Mouse (Mus musculus) kidney, adult 9 months (tissue): Measurements from ENCODE around the gene Gm43951.

Source experiments
- DNase-seq: peaks from one replicate; pipeline ENCODE4 v3.0.0; 2022

Gm43951 gene

DNA sequence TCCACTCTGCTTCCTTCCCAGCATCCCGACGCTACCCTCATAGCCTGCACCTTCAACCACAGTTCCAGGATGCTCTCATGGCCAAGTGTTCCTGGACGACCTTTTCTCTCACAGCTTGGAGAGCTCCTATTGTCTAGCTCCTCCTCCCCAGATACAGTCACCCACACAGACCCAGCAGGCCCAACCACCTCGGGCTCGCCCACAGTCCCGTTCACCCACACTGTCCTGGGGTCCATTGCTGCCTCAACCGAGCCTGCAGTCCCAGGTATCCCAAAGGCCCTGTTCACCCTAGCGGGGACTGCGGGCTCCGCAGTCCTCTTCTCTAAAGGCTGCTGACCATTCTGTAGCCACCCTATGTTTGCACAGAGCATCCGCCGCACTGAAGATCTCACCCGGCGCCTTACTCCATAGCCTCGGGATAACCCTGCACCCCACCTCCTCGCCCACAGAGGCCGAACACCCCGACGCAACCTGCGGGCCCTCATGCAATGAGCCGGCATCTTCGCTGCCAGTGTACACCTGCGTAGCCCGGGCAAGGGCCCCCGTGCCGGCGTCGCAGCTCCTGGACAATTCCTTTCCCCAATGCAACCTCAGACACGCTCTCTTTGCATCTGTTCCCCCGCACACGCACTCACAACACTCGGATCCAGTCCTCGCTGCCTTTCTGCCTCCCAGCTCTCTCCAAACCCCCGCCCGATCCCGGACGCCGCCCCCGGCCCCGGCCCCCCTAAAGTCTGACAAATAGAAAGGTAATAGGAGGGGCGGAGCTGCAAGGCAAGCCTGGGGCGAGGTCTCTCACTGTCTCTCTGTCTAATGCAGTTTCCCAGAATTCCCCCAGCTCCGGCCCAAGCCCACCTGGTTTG, at the start of gene Gm43951:
Gene Gm43951 (minus strand): TSS at position 500 of the 863 bp plus-strand sequence.
- no peak for DNase-seq

DNA sequence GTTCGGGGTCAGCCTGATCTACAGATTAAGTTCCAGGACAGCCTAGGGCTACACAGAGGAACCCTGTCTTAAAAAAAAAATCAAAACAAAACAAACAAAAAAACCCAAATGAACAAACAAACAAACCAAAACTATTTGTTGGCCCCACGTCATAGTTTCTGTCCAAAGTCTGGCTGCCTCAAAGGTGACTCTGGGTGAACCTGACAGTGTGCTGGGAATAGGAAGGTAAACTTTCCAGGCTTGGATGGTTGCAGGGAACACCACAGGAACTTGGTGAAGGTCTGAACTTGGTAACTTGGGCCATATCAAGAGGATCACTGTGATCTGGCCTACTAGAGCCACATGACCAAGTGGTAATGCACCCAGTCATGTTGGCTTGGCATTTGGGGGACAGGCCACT, 49.8 kb upstream of the Gm43951 start:
- no peak for DNase-seq

DNA sequence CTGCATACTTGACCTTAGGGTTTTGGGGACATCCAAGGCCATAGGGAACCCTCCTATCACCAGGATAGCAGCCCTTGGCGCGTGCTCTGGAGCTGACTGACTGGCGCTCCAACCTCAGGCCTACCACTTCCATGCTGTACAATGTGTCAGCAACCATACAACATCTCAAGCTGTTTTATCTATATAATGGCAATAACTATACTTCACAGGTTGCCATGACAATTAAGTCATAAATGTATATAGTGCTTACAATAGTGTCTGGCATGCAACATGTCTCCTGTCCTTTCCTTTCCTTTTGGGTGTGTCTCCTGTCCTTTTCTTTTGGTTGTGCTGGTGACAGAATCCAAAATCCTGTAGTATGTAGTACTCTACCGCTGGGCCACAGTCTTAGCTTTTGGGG, 49.0 kb upstream of the Gm43951 start:
- DNase-seq: no peak

DNA sequence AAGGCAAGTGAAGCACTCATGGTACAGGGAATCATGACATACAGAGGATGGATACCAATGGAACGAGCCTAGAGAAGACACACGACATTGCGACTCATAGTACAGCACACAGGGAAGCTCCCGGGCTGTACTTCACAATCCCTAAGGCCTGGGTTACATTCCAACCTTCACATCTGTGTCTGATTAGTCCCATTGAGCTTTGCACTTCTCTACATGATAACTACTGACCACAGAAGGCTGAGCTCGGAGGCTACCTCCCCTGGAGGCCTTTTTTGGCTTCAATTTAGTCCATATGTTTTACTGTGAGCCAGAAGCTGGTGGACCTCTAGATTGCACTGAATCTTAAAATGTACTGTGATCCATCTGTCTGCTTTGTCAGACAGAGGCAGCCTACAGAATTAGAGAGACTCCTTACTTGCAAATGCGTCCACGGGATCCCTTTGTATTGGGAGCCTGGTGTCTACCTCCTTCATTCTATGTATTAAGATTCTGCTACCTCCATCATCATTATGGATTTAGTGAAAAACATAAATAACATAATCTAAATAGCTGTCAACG, 38.6 kb upstream of the Gm43951 start:
- no peak for DNase-seq

DNA sequence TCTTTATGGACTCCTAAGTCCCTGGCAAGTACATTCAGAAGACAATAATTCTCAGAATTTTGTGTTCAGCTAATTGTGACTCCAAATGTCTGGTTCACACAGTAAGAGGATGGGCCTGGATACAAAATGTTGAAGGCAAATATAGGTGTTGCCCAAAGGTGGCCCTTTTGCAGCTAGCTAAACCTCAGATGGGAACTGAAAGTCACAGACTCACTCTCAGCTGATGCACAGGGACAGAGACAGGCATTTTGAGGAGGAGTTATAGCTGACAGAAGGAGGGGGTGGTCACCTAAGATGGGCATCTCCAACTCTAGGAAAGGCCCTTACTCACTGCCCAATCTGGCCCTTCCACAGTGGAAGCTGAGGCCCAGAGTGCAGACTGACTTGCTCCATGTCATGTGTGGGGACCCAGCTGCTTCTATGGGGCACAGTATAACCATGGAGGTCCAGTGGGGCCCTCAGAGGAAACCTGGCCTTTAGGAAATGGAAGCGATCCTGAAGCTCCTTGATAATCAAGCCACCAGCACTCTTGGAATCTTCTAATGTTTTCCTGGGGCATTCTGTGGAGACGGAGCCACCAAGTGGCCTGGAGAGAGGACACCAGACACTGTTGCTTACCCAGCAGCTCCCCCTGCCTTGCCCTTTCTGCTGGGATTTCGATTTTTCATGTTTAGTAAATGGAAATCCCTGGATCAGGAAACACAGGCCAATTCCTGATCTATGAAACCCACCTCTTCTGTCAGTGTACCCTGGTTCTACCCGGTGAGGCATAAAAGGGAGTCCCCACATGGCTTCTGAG, 33.6 kb upstream of the Gm43951 start:
- no peak for DNase-seq

DNA sequence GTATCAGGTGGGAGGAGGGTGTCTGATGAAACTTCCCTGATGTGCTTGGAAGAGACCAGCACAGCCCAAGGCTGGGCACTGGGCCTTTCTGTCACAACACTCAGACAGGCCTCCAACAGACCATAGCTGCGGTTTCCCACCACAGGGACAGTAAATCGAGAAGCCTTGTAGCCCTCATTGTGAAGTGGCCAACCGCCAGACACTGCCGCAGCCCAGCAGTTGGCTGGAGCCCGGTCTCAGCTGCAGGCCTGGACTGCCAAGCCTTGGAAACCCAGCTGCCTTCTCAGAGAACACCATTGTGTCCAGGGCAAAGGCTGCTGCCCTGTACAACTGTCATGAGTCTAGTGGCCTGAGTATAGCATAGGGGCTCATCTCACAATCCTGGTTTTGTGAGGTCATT, 27.4 kb upstream of the Gm43951 start:
- no peak for DNase-seq

DNA sequence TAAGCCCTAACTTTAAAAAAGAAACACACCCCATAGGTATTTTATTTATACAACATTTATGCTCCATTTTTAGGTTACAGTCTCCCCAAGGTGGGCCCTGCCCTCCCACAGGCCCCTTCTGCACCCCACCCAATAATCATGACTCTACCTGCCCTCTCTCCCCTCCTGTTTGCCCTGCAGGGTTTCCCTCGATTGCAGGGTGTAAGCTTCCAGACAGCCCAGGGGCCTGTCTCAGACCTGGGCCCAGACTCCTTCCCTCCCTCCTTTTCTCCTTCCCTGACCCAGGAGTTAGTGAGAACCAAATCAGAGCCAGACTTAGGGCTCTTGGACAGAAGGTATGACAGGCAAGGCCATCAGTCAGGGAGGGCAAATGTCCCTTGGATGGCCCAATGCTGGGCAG, 26.4 kb upstream of the Gm43951 start:
- DNase-seq: no peak

DNA sequence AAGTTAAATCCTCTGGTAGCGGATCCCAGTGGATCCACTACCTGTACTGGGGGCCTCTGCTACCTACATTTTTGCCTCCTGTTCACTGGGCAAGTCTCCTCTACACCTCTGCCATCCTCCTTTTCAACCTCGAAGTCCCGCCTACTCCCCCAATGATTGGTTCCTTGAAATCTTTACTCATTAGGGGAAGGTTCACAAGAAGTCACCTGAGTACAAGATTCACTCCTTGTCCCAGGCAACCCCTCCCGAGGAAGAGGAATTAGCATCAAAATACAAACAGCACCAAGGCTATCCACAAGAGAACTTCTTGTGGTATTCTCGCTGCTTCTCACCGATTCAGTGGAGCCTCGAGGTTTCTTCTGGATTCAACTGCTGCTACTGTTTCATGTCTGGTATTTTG, 25.4 kb upstream of the Gm43951 start:
- DNase-seq: no peak

DNA sequence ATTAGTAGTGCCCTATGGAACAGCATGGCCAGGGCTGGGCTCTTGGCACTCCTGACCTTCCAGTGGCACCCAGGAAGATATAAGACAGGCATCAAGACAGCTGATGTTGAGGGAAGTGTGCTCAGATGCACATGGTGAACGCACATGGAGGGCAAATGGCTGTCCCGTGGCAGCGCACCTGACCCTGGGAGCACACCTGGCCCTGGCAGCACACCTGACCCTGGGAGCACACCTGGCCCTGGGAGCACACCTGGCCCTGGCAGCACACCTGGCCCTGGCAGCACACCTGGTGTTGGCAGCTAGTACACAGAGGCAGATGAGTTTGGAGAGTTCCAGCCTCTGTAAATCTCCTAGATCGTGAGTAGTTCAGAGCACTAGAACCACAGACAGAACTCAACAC, 21.9 kb upstream of the Gm43951 start:
- no peak for DNase-seq

DNA sequence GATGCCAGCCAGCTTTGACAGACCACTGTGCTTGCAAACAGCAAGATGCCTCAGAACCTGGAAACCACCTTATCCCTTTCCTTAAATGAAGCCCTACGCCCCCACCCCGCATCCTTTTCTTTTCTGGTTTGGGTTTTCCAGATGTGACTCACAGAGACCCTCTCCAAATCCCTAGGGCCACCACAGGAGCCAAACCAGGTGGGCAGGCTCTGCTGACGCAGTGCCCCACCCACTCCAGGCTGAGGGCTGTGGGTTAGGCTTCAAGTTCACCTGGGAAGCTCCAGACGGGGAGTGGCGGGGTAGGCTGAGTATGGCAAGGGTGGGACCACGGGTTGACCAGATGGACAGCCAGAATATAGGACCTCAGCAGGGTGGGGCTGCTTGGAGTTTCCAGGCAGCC, 20.3 kb upstream of the Gm43951 start:
- no peak for DNase-seq

DNA sequence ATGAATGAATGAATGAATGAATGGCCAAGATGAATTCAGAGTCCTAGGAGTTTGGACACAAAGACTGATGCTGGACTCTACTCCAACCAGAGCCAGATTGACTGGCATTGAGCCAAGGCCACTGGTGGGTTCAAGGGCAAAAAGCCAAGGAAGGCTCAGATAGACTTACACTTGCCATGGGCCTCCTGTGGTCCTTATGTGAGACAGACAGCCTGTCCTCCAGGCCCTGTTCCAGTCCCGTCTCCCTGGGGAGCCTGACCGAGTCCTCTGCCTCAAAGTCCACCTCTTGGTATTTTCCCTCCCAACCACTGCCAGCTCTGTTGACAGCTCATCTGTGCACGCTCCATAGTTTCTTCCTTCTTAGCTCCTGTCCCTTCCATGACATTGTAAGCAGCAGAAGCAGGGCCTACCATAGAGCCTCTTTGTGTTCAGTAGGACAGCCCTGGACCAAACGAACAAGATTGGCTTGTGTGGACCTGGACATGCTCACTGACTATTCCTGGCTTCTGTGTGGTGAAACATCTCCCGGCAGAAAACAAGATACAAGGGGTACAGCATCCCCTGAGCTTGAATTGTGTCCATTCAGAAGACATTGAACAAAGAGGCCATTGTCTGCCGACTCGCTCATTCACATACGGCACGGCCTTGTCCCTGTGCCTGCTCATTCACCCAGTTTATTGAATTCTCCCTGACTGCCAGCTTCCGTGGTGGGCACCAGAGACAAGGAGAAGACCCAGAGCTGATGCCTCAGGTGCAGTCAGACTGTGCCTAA, 19.6 kb upstream of the Gm43951 start:
- no peak for DNase-seq

DNA sequence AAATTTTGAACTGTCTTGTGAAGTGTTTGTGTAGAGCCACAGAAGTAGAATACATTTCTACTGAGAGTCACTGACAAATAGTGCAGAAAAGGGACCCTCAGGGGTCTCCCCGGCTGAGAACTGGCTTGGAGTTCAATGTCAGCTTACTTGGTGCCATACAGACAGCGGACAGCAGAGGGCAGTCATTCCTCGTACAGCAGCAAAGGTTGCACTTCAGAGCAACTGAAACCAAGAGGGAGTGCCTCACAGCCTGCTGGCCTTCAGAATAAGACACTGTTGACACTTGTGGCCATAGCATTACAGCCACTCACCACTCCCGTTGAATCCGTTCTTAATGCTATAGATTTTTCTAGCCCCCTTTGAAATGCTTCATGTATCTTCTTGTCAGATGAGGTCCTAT, 18.2 kb upstream of the Gm43951 start:
- DNase-seq: peak; percentile 78

DNA sequence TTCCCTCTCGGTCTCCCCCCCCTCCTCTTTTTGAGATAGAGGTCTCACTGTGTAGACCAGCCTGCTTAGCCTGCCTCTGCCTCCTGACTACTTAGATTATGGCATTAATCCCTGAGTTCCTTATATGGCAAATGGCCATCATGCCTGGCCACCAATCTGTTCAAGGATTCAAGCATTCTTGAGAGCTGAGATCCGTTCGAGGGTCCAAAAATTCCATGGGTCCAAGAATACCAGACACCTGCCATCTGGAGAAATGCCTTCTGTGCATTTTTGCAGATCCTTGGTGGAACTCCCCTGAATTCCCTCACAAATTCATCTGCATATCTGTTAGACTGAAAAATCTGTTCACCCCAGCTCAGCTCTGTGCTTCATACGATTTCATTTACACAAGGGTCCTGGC, 16.8 kb upstream of the Gm43951 start:
- DNase-seq: no peak

DNA sequence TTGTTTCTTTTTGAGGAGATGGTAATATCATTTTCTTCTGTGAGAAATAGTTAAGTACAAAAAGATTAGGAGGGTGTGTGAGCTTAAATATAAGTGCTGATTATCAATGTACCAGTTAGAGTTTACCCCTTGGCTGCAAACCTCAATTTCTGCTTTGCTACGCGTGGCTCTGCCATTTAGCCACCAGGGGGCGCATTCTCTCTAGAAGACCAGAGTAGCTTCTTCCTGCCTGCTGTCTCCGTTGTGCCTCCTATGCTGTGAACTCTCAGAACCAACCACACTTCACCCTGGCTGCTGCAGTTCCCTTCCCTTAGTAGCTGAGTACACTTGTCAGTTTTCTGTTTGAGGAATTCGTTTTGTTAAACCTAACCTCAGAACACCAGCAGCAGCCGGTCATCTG, 14.6 kb upstream of the Gm43951 start:
- DNase-seq: peak; percentile 65

DNA sequence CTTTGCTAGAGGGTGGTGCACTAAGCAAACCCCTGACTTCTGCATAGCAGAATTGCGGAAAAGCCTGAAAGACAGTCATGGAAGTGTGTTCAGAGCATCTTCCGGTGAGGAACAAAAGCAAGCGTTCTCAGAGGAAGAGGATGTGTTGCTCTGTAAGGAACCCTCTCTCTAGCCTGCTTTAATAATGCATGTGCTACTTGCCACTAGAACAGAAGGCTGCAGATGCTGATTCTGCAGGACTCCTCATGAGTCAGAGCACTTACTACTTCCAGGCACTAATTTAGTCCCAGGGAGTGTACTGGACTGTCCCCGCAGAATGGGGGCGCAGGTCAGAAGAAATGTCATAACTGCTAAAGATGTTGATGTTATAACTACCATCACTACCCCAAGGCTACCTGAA, 10.5 kb upstream of the Gm43951 start:
- DNase-seq: no peak

DNA sequence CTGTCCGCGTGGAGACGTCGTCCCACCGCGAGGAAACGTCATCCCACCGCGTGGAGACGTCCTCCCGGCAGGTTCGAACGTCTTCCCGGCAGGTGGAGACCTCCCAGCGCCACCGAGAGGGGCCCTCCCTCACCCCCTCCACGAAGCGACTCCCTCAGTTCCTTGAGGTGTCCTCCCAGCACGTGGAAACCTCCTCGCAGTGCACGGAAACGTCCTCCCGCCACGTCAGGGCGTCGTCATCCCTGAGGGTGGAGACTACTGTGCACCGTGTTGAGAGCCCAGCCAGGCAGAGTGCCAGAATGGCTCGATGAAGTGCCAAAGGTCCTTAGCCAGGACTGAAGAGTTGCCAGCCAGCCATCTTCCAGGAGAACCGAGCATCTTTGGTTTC, 8.8 kb upstream of the Gm43951 start, which contains the start of gene Med31:
Gene Med31 (minus strand): TSS at position 183 of the 388 bp plus-strand sequence.
- peak; percentile 92 for DNase-seq

DNA sequence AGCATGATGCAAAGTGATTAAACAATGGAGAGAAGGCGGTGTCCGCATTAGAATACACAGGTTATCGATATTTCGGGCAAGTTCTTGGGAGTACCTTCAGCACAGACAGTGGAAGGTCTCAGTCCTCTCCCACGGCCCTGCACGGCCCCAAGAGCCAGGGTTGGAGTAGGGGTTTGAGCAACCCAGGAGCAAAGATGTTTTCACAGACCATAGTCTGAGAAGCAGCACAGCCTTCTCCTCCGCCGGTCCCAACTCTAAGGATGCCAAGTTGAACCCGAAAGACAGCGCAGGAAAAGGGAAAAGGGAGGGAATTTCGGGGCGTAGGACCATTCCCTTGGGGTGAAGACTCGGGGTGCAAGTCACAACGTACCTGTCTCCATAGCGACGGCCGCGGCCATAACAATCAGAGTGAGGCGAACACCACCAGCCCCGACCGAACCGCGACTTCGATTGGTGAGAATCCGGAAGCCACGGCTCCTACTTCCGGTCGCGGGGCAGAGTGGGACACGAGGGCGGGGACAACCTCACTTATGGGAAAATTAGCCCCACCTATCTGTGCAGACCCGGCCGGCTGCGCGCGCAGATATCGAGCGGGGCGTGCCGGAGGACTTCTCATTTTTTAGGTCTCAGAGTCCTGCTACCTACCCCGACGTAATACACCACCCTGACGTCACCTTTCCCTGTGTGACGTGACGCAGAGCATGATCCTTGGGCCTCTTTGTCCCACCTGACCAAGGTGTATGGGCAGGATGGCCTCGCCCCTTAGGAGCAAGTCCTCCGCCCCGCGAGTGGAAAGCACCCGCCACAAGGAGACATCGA, 8.2 kb upstream of the Gm43951 start:
- peak; percentile 97 for DNase-seq

DNA sequence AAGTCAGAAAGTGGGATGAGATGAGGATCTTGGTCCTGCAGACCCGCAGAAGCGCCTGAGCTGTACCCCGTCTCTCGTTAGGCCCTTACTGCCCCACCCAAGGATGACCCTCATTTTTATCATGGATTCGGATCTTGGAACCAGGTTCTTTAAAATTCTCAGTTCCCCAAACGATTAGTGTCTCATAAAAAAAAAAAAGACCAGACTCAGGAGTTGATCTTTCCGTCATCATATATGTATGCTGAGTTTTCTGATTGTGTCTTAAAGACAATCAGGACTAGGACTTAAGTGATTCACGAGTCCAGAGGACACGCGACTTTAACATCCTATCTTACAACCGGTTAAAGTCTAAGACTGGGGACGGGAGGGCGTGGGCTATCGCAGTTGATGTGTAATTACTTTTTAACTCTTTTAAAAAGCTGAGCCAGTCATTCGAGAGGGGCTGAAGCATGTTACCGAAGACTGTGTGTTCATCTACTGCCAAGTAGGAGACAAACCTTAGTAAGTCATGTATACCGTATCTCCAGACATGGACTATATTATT, 1.3 kb upstream of the Gm43951 start:
- DNase-seq: peak; percentile 75

DNA sequence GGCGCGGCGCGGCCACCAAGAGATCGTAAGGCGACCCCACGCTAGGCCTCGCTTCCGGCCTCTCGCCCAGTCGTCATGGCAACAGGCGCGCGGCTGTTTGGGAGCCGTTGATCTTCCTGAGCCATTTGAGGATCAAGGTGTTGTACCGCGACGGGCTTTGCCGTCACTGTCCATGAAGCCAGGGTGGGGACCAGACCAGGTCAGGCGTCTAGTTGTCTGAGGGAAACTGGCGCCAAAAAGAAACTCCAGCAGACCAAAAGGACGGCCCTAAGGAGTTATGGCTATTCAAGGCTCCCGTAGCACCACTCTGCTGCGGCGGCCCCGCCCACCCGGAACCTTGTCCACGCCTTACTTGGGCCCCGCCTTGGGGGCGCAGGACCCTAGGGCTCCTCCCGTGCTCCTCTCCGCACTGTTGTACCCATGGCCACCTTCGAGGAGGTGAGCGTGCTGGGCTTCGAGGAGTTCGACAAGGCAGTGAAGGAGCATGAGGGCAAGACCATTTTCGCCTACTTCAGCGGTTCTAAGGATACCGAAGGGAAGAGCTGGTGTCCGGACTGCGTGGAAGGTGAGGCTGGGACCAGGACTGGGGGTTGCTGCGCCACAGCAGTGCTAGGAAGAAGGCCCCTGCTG, 679 bp upstream of the Gm43951 start, which contains the start of the genes 4933427D14Rik and Txndc17:
Gene 4933427D14Rik (minus strand): TSS at position 256 of the 630 bp plus-strand sequence.
Gene Txndc17 (plus strand): TSS at position 344 of the 630 bp plus-strand sequence.
- DNase-seq: peak; percentile 92

DNA sequence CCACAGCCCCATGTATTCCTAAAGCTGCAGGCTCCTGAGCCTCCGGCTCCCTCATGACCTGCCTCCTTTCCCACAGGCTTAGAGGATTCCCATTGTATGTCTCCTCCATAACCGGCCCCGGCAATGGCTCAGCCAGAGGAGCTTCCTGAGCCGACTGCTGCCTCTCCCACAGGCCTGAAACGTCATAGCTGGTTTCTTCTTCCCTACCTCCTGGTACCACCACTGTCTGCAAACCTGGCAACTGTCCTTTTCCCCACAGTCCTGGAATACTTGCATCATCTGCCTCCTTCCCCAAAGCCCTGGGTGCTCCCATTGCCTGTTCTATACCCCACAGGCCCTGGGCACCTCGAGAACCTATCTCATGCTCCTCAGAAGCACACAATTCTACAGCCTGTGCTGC, 1.4 kb downstream of the Gm43951 start:
- DNase-seq: no peak

DNA sequence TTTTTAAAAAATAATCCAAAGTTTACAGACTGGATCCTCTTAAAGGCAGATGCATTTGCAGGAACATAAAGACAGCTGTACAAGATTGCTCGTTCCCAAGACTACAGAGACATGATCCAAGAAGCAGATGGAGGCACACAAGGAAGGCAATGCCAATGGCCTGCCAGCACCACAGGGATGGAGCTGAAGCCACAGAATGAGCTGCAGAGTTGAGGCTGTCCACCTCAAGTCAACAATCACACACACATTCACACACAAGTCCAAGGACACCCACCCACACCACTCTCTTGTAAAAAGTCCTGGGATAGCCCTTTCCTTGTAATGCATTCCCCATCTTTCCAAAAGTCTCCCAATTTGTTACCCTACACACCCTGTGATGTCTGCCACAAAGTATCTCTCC, 3.2 kb downstream of the Gm43951 start:
- no peak for DNase-seq
